Mouse (Mus musculus) lung, embryonic 14.5 days (tissue): Measurements from ENCODE around the gene Mphosph9. TPM values are rescaled to one million over a fixed set of nuclear protein-coding genes. Genes with fewer than 3 reads are reported as not detected.

Experiments
- ATAC-seq: fragments of 200-750 bp; cut with Nextera tagmentation; 2 replicates; pipeline ENCODE4 v1.8.0; 2017; ENCODE audit warnings: mild to moderate bottlenecking, moderate TSS enrichment, moderate library complexity; ENCODE audit not compliant: insufficient read depth
- DNase-seq: peaks from one replicate; pipeline ENCODE4 v3.0.0-alpha.2; 2015
- H3K27ac ChIP-seq: fragments of 300-500 bp; sonication (generic); 2 replicates; pipeline ENCODE4 v1.5.1; 2014; ENCODE audit warnings: low read depth, mild to moderate bottlenecking, moderate library complexity
- H3K27me3 ChIP-seq: fragments of 300-500 bp; sonication (generic); 2 replicates; pipeline ENCODE4 v1.6.1; 2014; ENCODE audit warnings: low read length, control low read depth; ENCODE audit not compliant: insufficient read depth
- H3K36me3 ChIP-seq: fragments of 300-500 bp; sonication (generic); 2 replicates; pipeline ENCODE4 v1.6.1; 2014; ENCODE audit warnings: control low read depth; ENCODE audit not compliant: insufficient read depth
- H3K4me1 ChIP-seq: fragments of 300-500 bp; sonication (generic); 2 replicates; pipeline ENCODE4 v1.6.1; 2014; ENCODE audit warnings: antibody characterized with exemption, control low read depth; ENCODE audit not compliant: insufficient read depth
- H3K4me2 ChIP-seq: fragments of 300-500 bp; sonication (generic); 2 replicates; pipeline ENCODE4 v1.6.1; 2014; ENCODE audit warnings: mild to moderate bottlenecking
- H3K4me3 ChIP-seq: fragments of 300-500 bp; sonication (generic); 2 replicates; pipeline ENCODE4 v1.5.1; 2014; ENCODE audit warnings: low read depth, low read length
- H3K9ac ChIP-seq: fragments of 300-500 bp; sonication (generic); 2 replicates; pipeline ENCODE4 v1.6.1; 2014
- H3K9me3 ChIP-seq: fragments of 300-500 bp; sonication (generic); 2 replicates; pipeline ENCODE4 v1.6.1; 2016; ENCODE audit warnings: low read depth, low read length, control low read depth
- CTCF ChIP-seq: IDR thresholded peaks from 2 replicates; pipeline ENCODE4 v1.5.1; 2016; ENCODE audit warnings: antibody characterized with exemption, low read depth
- WGBS: fragments of 180-500 bp; shearing (Covaris S2); extraction: QIAGEN DNeasy Blood & Tissue Kit; methylation state at CpG from one replicate; pipeline ENCODE4 v1.1.7; 2014; 5-methylcytosine and 5-hydroxymethylcytosine counted together
- polyA plus RNA-seq: library from polyadenylated mRNA; unstranded; fragments of >200 nt; fragmentation: Nextera tagmentation; extraction: Ambion mirVana; gene quantifications from 2 replicates; pipeline ENCODE4 v1.2.1, GENCODE M21; 2014

The Mphosph9 gene
- polyA plus RNA-seq, 1 experiment from 2014 or later: 19.2 TPM

GRCm38 (mm10) chr5:124359641-124360040 is 31.9 kb upstream of the Mphosph9 start:
- Histone ChIP-seq H3K4me3 (no peak overlapping the region), H3K27me3 (no peaks in the 10 kb centered on the region), H3K9me3 (no peaks in the 10 kb centered on the region), H3K4me1 (no peaks in the 10 kb centered on the region), H3K27ac (no peak overlapping the region), H3K9ac (no peak overlapping the region), H3K4me2 (no peak overlapping the region), H3K36me3 (no peaks in the 10 kb centered on the region)
- DNase-seq (peak; percentile 32), ATAC-seq (no peak)
- WGBS: 86% methylated on average over 2 of the region's 2 CpGs
- peak; percentile 49; the same call in 1 of the 2 replicates for TF ChIP-seq CTCF

- H3K4me3 ChIP-seq: no peak overlapping the region
- H3K4me2 ChIP-seq: no peak overlapping the region
- no peak overlapping the region for H3K27ac ChIP-seq
- ATAC-seq (no peak), DNase-seq (no peak)
- WGBS: 36% methylated on average over 3 of the region's 3 CpGs
- H3K36me3 ChIP-seq: no peaks in the 10 kb centered on the region
- peaks cover under 1% of the 10 kb centered on the region for H3K4me1 ChIP-seq
- H3K9me3 ChIP-seq: no peaks in the 10 kb centered on the region
- no peak overlapping the region for H3K9ac ChIP-seq
- H3K27me3 ChIP-seq: no peaks in the 10 kb centered on the region
- peak; percentile 17; the same call in 1 of the 2 replicates for TF ChIP-seq CTCF
Measured at GRCm38 (mm10) chr5:124356695-124357094, 28.9 kb upstream of the Mphosph9 start.

GRCm38 (mm10) chr5:124355425-124355959 is 27.7 kb upstream of the Mphosph9 start:
- H3K36me3 ChIP-seq: 0 out of 2 replicates have a peak, but pooled peaks cover 2% of the 10 kb centered on the region
- H3K27me3 ChIP-seq: no peaks in the 10 kb centered on the region
- H3K4me3 ChIP-seq: peak overlapping the region; percentile 97
- WGBS: 5% methylated on average over 12 of the region's 12 CpGs
- peaks cover 10% of the 10 kb centered on the region for H3K4me1 ChIP-seq
- TF ChIP-seq CTCF: no peak
- H3K4me2 ChIP-seq: peak overlapping the region; percentile 72
- no peak overlapping the region for H3K27ac ChIP-seq
- H3K9me3 ChIP-seq: no peaks in the 10 kb centered on the region
- ATAC-seq: no peak
- peak overlapping the region; percentile 100 for H3K9ac ChIP-seq
- no peak for DNase-seq

- ATAC-seq (peak; percentile 33), DNase-seq (peak; percentile 80)
- H3K27ac ChIP-seq: peak overlapping the region; percentile 98
- no peaks in the 10 kb centered on the region for H3K27me3 ChIP-seq
- H3K4me3 ChIP-seq: peak overlapping the region; percentile 97
- 0% methylated on average over 35 of the region's 60 CpGs for WGBS
- H3K36me3 ChIP-seq: 0 out of 2 replicates have a peak, but pooled peaks cover 8% of the 10 kb centered on the region
- peak overlapping the region; percentile 100 for H3K9ac ChIP-seq
- H3K9me3 ChIP-seq: no peaks in the 10 kb centered on the region
- H3K4me2 ChIP-seq: peak overlapping the region; percentile 72
- H3K4me1 ChIP-seq: peaks cover 10% of the 10 kb centered on the region
- no peak for TF ChIP-seq CTCF
Measured at GRCm38 (mm10) chr5:124354574-124355424, 27.0 kb upstream of the Mphosph9 start.

GRCm38 (mm10) chr5:124353726-124354547 is 26.2 kb upstream of the Mphosph9 start:
- TF ChIP-seq CTCF: peak; percentile 41; the same call in 1 of the 2 replicates
- peaks cover 17% of the 10 kb centered on the region for H3K36me3 ChIP-seq
- peak overlapping the region; percentile 97 for H3K4me3 ChIP-seq
- peak overlapping the region; percentile 100 for H3K9ac ChIP-seq
- peak overlapping the region; percentile 91 for H3K4me2 ChIP-seq
- ATAC-seq (peak; percentile 2; the same call in 1 of the 2 replicates), DNase-seq (peak; percentile 77)
- H3K9me3 ChIP-seq: no peaks in the 10 kb centered on the region
- H3K4me1 ChIP-seq: peaks cover 10% of the 10 kb centered on the region
- no peaks in the 10 kb centered on the region for H3K27me3 ChIP-seq
- H3K27ac ChIP-seq: peak overlapping the region; percentile 98
- under 1% methylated on average over 99 of the region's 132 CpGs for WGBS

- Histone ChIP-seq H3K36me3 (peaks cover 25% of the 10 kb centered on the region), H3K4me3 (peak overlapping the region; percentile 97), H3K4me2 (peak overlapping the region; percentile 91), H3K27me3 (no peaks in the 10 kb centered on the region), H3K27ac (peak overlapping the region; percentile 98), H3K9ac (peak overlapping the region; percentile 100), H3K4me1 (peaks cover 10% of the 10 kb centered on the region), H3K9me3 (no peaks in the 10 kb centered on the region)
- DNase-seq (peak; percentile 51), ATAC-seq (no peak)
- WGBS: under 1% methylated on average over 29 of the region's 32 CpGs
- no peak for TF ChIP-seq CTCF
Measured at GRCm38 (mm10) chr5:124353011-124353725, 25.4 kb upstream of the Mphosph9 start.
